Mouse (Mus musculus) megakaryocyte, embryonic 14.5 days (primary cell): ENCODE measurements around the gene Elk4.

Experiments
- FLI1 ChIP-seq: IDR thresholded peaks from 2 replicates; pipeline ENCODE4 v1.6.1; 2012; ENCODE audit warnings: low read length, inconsistent platforms, mixed read lengths
- GATA1 ChIP-seq: IDR thresholded peaks from 3 replicates; pipeline ENCODE4 v1.6.1; 2012; ENCODE audit warnings: mixed read lengths, low read length, inconsistent platforms, borderline replicate concordance

GRCm38 (mm10) chr1:132004574-132005180 lies 2.7 kb upstream of the Elk4 start:
- TF ChIP-seq GATA1 (no peak), FLI1 (no peak)
